Mouse (Mus musculus) brown adipose tissue, adult 24 weeks (tissue): ENCODE data around the gene Tdpoz4. TPM values are rescaled to one million over a fixed set of nuclear protein-coding genes. Genes with fewer than 3 reads are reported as not detected.
"Not testable (repeated sequence)": the region's sequence is repeated elsewhere in the genome, so short reads cannot be mapped to it uniquely, and the experiment has no call there.

ENCODE experiments used
- H3K27ac ChIP-seq: fragments of 200-500 bp; replicated peaks from 2 replicates; pipeline ENCODE4 v1.5.1; 2012; ENCODE audit warnings: low read depth, mild to moderate bottlenecking, low read length
- H3K4me1 ChIP-seq: fragments of 200-500 bp; 2 replicates; pipeline ENCODE4 v1.6.1; 2012; ENCODE audit warnings: low read length, mixed read lengths; ENCODE audit not compliant: control insufficient read depth, insufficient read depth, insufficient read length
- H3K4me3 ChIP-seq: fragments of 200-500 bp; 2 replicates; pipeline ENCODE4 v1.5.1; 2012; ENCODE audit warnings: low read depth, mild to moderate bottlenecking, low read length, moderate library complexity; ENCODE audit not compliant: insufficient read depth
- polyA plus RNA-seq: library from polyadenylated mRNA; stranded (reverse); fragments of >200 nt; gene quantifications from 2 replicates; pipeline ENCODE4 v1.2.4, GENCODE M21; 2012; ENCODE audit not compliant: missing spikeins, insufficient read depth, insufficient read length

Tdpoz4 gene
- polyA plus RNA-seq: not detected in 2 replicates

GRCm38 (mm10) chr3:93796098-93796497, at the start of gene Tdpoz4:
Gene Tdpoz4 (plus strand): TSS chr3:93796398.
- not testable (repeated sequence) for H3K4me1 ChIP-seq, H3K27ac ChIP-seq, H3K4me3 ChIP-seq

DNA sequence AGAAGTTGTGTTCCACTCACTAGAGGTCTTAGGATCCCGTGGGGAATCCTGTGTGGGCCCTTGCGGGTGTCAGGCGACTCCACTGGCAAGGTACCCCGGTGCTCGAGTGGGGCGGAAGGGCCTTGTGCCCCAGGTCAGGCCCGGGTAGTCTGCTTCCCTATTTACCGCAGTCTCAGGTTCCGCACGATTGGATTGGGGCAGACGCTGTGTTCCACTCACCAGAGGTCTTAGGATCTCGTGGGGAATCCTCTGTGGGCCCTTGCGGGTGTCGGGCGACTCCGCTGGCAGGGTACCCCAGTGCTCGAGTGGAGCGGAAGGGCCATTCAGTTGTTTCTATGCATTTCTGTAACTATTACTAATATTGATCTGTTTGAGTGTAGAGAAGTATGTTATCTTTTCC, 42.2 kb upstream of the Tdpoz4 start:
- not testable (repeated sequence) for H3K27ac ChIP-seq, H3K4me3 ChIP-seq

GRCm38 (mm10) chr3:93772700-93773099, 23.5 kb upstream of the Tdpoz4 start, which contains the start of gene Gm5773:
Gene Gm5773 (plus strand): TSS chr3:93773000.
- H3K4me1 ChIP-seq, H3K27ac ChIP-seq, H3K4me3 ChIP-seq: not testable (repeated sequence)

More for the DNA sequence above, 42.2 kb upstream of the Tdpoz4 start:
- H3K4me1 ChIP-seq: not testable (repeated sequence)

DNA sequence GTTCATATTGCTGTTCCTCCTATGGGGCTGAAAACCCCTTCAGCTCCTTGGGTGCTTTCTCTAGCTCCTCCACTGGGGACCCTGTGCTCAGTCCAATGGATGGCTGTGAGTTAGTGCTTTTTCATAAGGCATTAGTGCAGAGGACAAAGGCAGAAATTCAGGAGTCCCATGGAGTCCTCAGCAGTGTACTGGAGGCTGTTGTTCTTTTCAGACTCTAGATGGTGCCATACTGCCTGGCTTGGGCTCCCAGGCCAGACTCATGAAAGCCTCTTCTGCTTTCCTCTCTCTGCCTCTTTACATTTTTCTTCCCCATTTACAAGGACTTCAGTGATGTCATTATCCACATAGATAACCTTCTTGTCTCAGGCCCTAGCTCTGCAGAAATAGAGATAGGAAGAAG, 17.1 kb downstream of the Tdpoz4 start:
- not testable (repeated sequence) for H3K4me3 ChIP-seq

DNA sequence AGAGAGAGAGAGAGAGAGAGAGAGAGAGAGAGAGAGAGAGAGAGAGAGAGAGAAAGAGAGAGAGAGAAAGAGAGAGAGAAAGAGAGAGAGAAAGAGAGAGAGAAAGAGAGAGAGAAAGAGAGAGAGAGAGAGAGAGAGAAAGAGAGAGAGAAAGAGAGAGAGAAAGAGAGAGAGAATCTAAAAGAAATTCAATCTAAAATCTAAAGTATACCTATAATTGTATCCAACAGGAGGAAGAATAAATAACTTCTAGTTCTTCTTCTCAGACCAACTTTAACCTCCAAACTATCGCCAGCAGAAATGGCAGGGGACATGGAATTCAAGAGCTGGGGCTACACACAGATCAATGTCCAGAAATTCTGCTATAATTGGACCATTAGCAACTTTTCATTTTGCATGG, 29.5 kb downstream of the Tdpoz4 start, which contains the start of gene Tdpoz3:
Gene Tdpoz3 (plus strand): TSS at position 301 of the 400 bp plus-strand sequence.
- not testable (repeated sequence) for H3K4me3 ChIP-seq, H3K4me1 ChIP-seq, H3K27ac ChIP-seq

More for the DNA sequence above, 17.1 kb downstream of the Tdpoz4 start:
- H3K4me1 ChIP-seq, H3K27ac ChIP-seq: not testable (repeated sequence)

Other genes starting within 250 kb of the Tdpoz4 start
- gene S100a10, start 241.3 kb upstream of the Tdpoz4 start, polyA plus RNA-seq: 381 and 572 TPM in 2 replicates
- gene Tdpoz2, start 143.7 kb upstream of the Tdpoz4 start, polyA plus RNA-seq: not detected in 2 replicates
- not detected in 2 replicates for gene Tdpoz1, start 120.1 kb upstream of the Tdpoz4 start, polyA plus RNA-seq
- gene Gm37596, start 103.3 kb upstream of the Tdpoz4 start, polyA plus RNA-seq: not detected in 2 replicates
- gene Gm5773, start 23.4 kb upstream of the Tdpoz4 start, polyA plus RNA-seq: not detected in 2 replicates
- gene Tdpoz3, start 29.6 kb downstream of the Tdpoz4 start, polyA plus RNA-seq: not detected in 2 replicates
- not detected in 2 replicates for gene Gm9117, start 147.1 kb downstream of the Tdpoz4 start, polyA plus RNA-seq
- gene Tdpoz5, start 164.9 kb downstream of the Tdpoz4 start, polyA plus RNA-seq: not detected in 2 replicates